Mouse (Mus musculus) right cerebral cortex, adult 2 months (tissue): ENCODE measurements around the gene Map4k5.

Experiments used
- DNase-seq, 2 experiments: peaks; one replicate each; pipeline ENCODE4 v3.0.0; 2021 to 2022; ENCODE audit warnings: low spot score in 2 of 2

The Map4k5 gene

DNA sequence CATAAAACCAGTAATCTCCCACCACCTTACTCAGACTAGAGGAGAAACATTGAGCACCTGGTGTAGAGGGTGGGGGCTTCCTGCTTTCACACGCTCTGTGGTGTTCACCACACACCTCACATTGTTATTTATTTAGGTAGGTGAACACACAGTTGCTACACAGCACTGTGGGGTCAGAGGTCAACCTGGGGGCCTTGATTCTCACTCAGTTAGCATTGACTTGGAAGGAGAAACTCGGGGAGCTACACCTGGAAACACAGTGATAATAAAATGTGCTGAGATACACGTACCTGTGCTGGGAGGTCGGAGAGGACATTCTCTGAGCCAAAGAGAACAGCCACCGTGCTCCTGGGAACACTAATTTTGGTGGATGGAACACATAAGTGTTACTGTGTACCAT, 104.6 kb downstream of the Map4k5 start:
- no peak for DNase-seq

DNA sequence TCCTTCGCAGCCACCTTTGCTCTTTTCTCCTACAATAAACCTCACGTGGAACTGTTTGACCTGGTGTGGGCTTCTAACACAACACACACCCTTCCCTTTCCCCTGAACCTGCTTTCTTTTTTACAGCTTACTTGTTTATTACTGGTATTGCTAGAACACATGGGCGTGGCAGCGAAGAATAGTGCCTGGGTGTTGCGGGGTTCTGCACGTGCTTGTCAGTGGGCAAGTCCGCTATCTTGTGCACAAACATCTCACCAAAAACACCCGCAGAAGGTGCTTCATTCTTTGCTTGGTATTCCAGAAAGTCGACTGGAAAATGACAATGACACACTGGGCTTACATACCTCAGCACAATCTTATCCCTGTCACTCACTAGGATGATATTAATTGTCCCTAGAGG, 107.5 kb downstream of the Map4k5 start:
- no peak for DNase-seq

DNA sequence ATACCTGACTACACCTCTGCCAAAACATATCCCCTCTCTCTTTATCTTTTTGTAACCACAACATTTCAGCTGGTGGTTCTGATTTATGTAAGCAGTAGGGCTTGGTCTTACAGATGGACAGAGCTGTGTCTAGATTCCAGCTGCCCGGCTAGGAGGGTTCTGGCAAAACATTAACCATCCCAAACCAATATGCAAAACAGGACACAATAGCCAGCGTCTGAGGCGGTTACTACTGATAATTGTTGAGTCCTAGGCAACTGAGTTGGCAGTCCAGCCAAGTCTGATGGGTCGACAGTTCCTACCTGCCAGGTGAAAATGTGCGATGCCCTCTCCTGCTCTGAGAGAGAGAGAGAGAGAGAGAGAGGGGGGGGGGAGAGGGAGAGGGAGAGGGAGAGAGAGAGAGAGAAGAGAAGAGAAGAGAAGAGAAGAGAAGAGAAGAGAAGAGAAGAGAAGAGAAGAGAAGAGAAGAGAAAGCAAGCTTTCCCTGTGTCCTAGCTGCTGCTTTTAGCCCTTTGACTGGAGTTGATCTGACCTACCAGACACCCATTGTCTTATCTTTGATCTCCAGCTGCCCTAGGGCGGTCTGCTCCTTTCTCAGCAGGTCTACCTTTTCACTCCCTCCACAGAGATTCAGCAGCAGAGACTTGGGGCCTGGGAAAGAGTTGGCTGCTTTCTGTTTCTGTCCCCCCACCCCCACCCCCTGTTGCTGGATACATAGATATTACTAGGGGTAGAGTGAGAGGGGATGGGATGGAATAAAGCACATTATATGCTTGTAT, 109.6 kb downstream of the Map4k5 start:
- no peak for DNase-seq

DNA sequence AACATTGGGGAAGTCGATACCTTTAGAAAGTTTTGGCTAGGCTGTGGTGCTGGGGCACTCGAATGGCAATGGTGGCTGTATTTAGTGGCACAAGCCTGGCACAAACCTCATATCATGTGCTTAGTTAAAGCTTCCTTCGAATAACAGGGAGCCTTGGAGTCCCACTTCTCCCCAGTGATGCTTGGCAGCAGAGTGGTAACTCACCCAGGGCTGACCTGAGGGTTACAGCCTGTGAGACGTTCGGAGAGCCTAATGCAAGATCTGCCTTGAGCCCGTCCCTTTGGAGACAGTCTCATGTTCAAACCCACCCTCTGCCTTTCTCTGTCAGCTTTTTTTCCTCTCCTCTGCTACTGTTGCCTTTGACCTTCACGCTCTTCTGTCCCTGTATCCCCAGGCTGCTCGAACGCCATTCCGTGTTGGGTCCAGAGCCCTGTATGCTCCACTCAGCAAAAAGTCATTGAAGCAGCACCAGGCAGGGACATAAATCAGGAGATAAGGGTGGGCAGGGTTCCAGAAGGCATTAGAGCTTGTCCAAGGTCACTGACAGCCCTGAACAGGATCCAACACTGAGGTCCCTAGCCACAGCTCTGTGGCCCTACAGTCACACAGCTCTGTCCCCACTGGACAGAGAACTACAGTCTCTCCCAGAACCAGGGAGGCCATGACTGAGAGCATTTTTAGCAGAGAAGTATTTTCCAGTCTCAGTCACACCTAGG, 110.9 kb downstream of the Map4k5 start:
- no peak for DNase-seq

DNA sequence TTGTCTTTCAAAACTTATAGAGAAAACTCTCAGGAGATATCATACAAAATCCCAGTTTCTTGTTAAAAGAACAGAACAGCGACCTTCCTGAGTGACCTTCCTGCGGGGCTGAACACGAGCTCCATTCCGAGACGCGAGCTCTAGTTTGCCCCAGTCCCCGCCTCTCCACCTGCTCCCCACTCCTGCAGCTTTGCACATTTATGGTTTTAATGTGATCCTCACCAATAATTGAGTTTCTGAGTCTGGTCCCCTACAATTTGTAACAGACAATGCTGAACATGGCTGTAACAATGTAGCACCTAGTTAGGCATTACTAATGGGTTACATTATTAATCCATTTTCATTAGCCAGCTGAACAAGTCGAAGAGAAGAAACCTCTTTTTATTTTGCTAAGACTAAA, 111.5 kb downstream of the Map4k5 start:
- DNase-seq: no peak

DNA sequence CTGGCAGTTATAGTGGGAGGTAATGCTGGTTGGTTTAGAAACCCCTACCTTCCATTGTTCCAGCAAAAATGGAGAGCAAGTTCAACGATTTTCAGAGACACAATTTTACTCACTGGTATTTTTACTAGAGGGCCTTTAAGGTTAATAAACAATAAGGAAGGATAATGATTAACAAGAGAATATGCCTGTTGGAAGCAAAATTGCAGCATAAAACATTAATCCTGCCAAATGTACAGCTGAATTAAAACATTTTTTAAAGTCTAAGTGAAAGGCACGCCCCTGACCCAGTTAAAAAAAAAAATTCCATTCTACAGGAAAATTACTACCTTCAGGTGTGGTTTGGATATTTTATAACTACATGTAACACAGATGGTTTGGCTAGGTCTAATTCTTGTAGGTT, 115.0 kb downstream of the Map4k5 start:
- no peak for DNase-seq

DNA sequence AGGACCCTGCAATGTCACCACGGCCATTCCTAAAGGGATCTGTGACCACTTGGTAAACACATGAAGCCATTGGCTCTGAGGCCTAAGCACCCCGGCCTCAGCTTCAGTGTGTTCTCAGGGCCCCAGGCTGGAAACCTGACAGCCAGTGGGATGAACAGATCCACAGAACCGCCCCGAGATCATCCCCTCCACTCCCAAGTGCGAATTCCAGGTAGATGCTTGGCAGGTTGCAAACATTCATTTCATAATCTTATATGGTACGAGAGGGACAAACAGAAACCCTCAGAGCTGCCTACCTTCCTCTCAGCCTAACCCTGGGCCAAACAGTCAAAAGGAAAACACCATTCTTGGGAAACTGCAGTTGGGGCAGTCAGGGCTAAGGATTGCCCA, 115.7 kb downstream of the Map4k5 start:
- DNase-seq: no peak

DNA sequence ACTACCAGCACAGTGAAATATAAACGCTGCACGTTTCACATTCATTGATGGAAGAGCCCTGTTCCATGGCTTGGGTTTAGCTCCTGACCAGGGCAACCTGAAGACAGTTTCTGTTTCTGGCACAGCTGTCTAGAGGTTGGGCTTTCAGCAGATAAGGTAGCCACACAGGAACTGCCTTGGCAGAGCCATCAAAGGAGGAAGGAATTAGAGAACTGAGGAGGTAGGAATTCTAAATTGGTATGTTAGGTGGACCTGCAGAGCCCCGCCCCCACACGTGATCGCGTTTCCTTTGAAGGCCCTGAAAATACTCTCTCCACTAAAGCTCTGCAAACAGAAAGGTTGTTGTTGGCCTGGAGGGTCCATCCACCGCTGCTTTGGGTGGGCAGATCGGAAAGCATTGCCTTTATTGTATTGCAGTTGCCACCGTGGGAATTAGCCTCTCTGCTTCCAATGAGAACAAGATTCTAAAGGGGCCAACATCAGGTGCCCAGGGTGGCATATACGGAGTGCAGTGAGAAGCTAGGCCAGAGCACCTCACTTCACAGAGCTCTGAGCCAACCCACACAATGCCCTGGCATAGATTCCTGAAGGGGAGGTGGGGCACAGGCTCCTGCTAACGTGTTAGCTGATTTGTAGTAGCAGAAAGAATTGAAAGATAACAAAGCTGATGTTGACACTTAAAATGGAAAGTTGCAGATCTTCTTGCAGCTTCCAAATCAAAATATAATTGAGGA, 116.2 kb downstream of the Map4k5 start:
- no peak for DNase-seq

DNA sequence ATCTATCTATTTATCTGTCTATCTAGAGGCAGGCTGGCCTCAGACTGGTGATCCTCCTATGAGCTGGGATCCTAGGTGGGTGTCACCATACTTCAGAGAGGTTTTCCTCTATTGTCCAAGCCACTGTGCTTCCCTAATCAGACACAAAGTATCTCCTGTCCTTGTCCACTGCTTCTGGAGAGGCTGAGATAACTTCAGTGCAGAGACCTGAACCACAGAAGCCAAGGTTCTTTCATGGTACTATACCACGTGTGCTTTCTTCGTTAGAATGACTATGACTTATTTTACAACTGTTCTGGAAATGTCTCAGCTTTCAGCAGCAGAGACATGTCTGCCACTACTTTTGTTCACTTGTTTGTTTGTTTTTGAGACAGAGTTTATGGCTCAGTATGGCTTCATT, 124.2 kb downstream of the Map4k5 start:
- DNase-seq: no peak

DNA sequence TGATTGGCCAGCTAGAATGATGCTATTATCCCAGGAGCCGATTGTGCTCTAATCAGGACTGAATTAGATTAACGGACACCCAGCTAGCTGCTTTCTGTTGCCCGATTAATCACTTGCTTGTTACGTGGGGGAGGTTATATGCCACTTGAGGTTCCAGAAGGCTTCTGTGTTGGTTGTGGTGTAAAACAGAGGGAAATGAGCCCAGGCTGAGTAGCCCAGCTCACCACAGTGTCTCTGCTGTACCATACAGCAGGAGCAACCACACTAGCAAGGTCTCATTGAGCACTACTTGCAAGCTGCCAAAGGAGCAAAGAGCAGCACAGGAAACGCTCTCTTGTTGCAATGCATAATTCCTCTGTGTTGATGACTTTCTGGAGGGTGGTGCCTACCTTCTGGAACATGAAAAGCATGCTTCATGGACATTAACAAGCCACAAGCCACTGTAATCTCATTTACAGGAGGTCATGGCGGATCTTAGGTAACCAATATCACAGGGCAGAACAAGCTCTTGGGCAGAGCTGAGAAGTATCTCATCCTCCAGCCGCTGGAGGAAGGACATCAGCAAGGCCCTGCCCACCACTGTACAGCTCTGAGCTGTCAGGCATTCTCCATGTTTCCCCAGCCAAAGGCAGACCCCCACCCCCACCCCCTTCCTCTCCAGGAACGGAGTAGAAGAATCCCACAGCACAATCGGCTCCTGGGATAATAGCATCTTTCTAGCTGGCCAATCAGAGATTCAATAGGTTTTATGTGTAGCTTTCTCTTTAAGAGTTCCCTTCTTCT, 125.3 kb downstream of the Map4k5 start:
- DNase-seq: no peak

DNA sequence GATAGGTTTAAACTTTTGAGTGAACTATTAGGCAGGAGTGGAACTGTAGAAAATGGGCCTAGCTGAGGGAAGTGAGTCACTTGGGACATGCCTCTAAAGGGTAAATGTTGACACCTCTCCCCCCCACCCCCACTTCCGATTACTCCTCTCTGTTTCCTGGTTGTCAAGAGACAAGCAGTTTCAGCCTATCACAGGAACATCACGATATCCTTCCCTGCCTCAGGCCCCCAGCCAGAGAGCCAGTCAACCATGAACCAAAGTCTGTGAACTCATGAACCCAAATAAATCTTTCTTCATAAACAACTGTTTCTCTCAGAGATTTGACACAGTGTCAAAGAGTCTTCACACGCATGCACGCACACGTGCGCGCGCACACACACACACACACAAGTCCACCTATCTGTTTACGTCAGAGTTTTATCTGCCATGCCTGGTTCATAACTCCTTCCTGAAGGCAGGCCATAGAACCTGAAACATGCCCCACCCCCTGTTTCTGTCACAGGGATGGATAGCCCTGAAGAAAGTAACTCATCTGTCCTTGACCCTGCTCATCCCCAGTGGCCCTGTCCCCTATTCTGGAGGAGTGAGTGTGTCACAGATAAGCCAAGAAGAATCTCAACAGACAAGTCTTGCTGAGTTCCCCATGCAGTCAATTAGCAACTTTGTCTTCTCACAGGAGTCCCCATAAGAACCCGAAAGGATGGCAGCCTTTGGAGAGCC, 126.7 kb downstream of the Map4k5 start:
- no peak for DNase-seq

DNA sequence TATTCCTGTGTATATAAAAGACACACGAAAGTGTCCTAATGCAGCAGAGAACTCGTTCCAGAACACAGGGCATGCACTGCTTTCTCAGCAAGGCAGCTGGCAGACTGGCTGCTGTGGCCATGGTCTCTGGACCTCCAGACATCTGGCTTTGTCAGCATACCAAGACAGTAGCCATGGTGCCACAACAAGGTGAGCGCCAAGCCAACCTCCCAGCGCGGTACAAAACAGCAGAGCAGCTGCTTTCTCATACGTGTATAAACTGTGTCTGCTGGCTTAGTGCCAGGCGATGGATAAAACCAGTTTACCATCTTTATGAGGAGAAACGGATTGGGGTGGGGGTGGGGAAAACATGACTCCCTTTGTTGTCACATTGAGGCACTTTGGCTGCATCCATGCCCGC, 127.5 kb downstream of the Map4k5 start:
- DNase-seq: no peak

DNA sequence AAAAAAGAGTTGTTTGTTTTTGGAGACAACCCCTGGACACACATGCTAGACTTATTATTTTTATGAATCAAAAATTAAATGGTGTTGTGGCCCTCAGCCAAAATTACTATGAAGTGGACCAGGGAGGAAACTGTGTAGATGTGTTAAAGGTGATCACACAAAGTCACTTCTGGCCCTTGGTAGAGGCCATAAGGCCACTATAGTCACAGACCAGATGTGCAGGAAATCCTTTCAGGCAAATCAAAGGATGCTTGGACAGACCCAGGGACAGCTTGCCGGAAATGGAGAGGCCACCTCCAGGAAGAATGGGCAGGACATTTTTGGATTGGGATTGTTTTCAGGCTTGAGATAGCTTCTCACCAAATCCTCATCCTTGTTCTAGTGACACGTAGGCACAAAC, 131.4 kb downstream of the Map4k5 start:
- no peak for DNase-seq

DNA sequence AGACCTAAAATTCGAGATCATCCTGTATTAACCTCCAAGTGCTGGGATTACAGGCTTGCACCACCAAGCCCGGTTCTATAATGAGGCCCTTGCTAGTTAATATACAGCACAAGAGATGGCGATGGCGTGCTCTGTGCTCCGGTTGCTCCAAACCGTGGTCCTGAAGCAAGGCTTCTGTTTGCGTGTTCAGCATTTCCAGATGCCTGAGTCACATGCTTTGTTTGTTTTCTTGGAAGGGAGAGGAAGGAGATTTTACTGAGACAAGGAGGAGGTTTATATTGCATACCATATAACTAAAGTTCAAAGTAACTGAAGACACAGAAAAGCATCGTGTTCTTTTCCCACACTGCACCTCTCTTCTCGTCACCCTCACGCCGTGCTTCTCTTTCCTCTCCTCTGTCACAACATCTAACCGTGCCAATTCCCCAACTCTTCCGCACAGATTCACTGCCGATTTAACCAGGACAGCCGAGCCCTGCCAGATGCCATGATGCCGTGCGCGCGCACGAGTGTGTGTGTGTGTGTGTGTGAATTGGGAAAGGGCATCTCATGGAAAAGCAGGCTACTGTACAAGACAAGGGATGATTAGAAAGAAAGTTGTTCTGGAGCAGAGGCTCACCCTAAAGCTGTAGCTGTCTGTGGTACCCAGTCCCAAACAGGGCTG, 132.1 kb downstream of the Map4k5 start:
- DNase-seq: no peak

DNA sequence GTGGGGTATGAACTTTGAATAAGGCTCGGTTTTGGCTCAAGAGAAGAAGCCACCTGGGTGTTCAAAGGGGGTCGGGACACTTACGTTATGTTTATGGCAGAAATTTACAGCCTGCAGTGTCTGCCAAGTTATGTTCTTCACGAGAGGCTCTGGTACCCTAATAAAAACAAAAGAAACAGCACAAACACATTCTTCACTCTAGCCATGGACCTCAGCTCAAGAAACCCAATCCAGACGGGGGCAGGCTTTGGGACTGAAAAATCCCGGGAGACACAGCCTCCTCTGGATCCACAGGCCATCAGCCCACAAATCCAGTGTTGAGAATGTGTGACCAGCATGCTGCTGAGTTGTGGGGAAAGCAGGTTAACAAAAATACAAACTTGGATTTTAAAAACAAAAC, 133.0 kb downstream of the Map4k5 start:
- DNase-seq: no peak

DNA sequence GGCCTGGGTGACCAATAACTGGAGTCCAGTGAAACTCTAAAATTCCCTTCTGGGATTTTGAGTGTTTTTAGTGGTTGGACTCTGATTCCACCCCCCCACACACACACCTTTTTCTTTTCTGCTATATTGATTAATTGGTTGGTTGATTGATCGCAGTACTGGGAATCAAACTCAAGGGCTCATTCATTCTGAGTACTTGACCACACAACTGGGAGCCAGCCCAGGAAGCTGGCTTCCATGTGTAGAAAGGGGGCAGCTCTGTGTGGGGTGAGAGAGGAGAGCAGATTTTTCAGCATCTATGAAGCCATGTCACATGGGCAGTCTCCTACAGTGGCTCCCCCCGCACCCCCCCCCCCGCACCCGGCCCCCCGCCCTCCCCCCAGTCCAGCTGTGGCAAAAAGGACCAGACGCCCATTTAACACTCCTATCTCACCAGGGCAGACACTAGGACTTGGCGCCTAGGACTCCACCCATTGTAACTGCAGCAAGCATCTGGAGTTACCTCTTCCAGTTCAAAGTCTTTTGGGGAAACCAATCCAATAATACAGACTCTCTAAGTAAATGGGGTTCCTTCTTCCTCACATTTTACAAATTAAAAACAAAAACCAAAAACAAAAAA, 133.6 kb downstream of the Map4k5 start:
- DNase-seq: no peak

DNA sequence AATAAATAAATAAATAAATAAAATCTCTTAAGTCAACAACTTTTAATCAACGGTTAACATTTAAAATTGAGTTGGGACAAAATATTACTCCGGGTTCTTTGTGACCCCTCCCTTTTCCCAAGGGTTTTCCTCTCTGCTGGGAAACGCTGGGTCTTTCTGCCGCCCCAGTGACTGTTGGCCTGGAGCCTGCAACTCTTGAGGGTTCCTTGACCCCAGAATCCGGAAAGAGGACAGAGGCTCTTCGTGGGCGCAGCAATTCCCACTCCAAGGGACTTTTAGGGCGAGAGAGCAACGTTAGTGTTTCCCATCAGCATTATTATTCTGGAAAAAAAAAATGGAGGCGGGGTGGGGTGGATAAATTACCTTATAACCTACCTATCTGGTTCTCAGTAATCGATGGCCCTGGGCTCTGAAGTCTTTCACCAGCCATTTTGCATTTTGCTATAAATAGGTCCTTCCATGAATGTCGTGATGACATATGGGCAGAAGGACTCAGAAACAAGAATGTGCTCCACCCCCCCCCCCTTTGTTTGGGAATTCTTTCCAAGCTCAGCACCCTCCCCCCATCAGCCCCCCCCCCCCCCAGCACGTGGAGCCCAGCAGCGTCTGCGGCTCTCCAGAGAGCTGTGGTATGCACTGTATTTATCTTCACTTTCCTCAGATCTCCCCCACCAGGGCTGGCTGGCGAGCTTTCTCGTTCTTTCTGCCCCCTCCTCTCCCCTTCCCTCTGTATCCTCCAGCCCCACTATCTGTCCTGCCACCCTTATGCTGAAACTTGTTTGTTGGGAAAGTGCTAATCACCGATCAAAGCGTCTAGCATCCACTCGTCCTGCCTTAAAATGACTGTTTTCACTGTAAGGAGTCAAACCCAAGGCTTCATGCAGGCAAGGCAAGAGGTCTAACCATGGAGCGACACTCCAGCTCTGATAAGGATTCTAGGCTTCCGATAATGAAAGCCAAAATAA, 134.5 kb downstream of the Map4k5 start:
- no peak for DNase-seq

DNA sequence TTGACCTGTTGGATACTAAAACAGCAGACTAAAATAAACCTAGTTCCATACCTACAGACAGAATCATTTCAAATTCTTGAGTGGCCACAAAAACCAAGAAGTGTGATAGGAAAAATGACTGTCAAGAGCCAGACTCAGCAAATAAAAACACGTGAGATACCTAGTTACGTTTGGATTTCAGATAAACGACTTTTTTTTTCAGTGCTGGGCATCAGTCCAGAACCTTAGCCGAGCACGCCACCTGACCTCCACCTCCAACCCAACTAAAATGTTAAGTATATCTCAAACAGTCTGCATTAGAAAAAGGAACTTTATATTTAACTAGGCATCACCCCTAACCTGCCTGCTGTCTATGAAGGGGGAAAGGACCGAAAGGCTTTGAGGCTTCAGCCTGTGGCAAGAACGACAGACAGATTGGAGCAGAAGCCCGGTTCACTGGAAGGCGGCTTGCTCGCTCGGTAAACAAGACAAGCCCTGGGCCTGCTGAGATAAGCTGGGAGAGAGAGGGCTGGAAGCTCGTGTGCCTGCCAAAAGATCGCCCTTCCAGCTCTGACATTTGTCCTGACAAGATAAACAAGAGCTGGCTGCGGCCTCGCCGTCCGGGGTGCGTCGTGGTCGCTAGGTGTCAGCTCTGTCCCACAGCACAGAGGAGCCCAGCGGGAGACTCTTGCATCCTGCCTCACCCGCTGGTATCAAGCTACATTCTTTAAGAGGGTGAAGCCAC, 135.4 kb downstream of the Map4k5 start:
- peak; percentile 38 to 44 for DNase-seq

DNA sequence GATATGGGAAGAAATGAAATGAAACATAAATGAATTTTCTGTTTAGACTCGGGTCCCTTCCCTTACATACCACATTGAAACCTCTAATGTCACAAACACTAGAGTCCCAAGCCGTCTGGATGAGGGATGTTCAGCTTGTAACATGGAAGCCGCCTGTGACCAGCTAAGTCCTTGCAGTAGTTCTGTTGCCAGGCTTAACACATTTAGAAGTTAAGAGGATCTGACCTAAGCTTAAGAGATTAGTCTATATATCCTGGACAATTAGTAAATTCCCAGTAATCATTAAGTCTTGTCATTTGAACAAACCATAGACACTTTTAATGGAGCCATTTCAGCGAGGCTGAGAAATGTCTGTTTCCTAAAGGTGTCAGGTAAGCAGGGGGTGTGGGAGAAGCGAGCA, 137.0 kb downstream of the Map4k5 start:
- no peak for DNase-seq
